Mouse (Mus musculus): ENCODE results near the gene Krtap3-1. TPM values are rescaled to one million over a fixed set of nuclear protein-coding genes. Genes with fewer than 3 reads are reported as not detected.

Gene Krtap3-1
- polyA plus RNA-seq, 1 experiment: not detected

GRCm38 (mm10) chr11:99573164-99573563 is 6.7 kb upstream of the Krtap3-1 start:
- no peak overlapping the region for H3K4me3 ChIP-seq

GRCm38 (mm10) chr11:99562580-99562979 is 3.9 kb downstream of the Krtap3-1 start:
- Histone ChIP-seq H3K36me3 (ENCODE audit: control insufficient read depth, insufficient read depth) (no peaks in the 10 kb centered on the region), H3K79me2 (ENCODE audit: control insufficient read depth, insufficient read depth) (no peaks in the 10 kb centered on the region), H3ac (ENCODE audit: control insufficient read depth, insufficient read length) (no peak overlapping the region), H3K4me2 (ENCODE audit: low read depth) (no peak overlapping the region), H3K27me3 (ENCODE audit: control insufficient read depth, insufficient read depth, insufficient read length) (no peaks in the 10 kb centered on the region), H3K4me3 (no peak overlapping the region)
- TF ChIP-seq CEBPB (IDR thresholded peaks at IDR 0.05; ENCODE audit: insufficient read depth, poor library complexity, severe bottlenecking): no peak

More at GRCm38 (mm10) chr11:99573164-99573563, 6.7 kb upstream of the Krtap3-1 start:
- Histone ChIP-seq H3K4me2 (ENCODE audit: low read depth) (no peak overlapping the region), H3ac (ENCODE audit: control insufficient read depth, insufficient read length) (no peak overlapping the region), H3K27me3 (ENCODE audit: control insufficient read depth, insufficient read depth, insufficient read length) (no peaks in the 10 kb centered on the region), H3K36me3 (ENCODE audit: control insufficient read depth, insufficient read depth) (no peaks in the 10 kb centered on the region), H3K79me2 (ENCODE audit: control insufficient read depth, insufficient read depth) (no peaks in the 10 kb centered on the region)
- TF ChIP-seq MYOG (IDR thresholded peaks at IDR 0.05; ENCODE audit: control insufficient read depth in 1 of 3, insufficient read depth in 1 of 3, insufficient read length in 2 of 3, low read depth in 2 of 3) (no peak), MYOD1 (IDR thresholded peaks at IDR 0.05; ENCODE audit: control insufficient read depth in 1 of 3, insufficient read length in 2 of 3, low read depth in 2 of 3) (no peak), USF1 (IDR thresholded peaks at IDR 0.05; ENCODE audit: low read depth) (no peak), MAX (IDR thresholded peaks at IDR 0.05; ENCODE audit: low read depth) (no peak), TCF12 (IDR thresholded peaks at IDR 0.05; ENCODE audit: insufficient read depth, poor library complexity, severe bottlenecking) (no peak), REST (IDR thresholded peaks at IDR 0.05; ENCODE audit: insufficient read depth, insufficient read length) (no peak), SRF (IDR thresholded peaks at IDR 0.05; ENCODE audit: control insufficient read depth, insufficient read length, low read depth) (no peak), POLR2A (IDR thresholded peaks at IDR 0.05; ENCODE audit: insufficient read length, low read depth) (no peak), TCF3 (IDR thresholded peaks at IDR 0.05; ENCODE audit: insufficient read length, low read depth) (no peak), CEBPB (IDR thresholded peaks at IDR 0.05; ENCODE audit: insufficient read depth, poor library complexity, severe bottlenecking) (no peak), POLR2AphosphoS2 (IDR thresholded peaks at IDR 0.05; ENCODE audit: insufficient read length, low read depth) (no peak)

GRCm38 (mm10) chr11:99559366-99559765 is 7.1 kb downstream of the Krtap3-1 start, which contains the start of gene Gm11939:
Gene Gm11939, minus strand, starts transcription at chr11:99559466.
- Histone ChIP-seq H3K4me3 (no peak within 1 kb of the TSS), H3ac (ENCODE audit: control insufficient read depth, insufficient read length) (no peak within 1 kb of the TSS), H3K79me2 (ENCODE audit: control insufficient read depth, insufficient read depth) (no peaks in the 10 kb centered on the region), H3K4me2 (ENCODE audit: low read depth) (no peak within 1 kb of the TSS), H3K36me3 (ENCODE audit: control insufficient read depth, insufficient read depth) (no peaks in the 10 kb centered on the region), H3K27me3 (ENCODE audit: control insufficient read depth, insufficient read depth, insufficient read length) (no peaks in the 10 kb centered on the region)
- TF ChIP-seq MYOG (IDR thresholded peaks at IDR 0.05; ENCODE audit: control insufficient read depth in 1 of 3, insufficient read depth in 1 of 3, insufficient read length in 2 of 3, low read depth in 2 of 3): no peak
- TF ChIP-seq USF1 (IDR thresholded peaks at IDR 0.05; ENCODE audit: low read depth): no peak
- TF ChIP-seq POLR2A (IDR thresholded peaks at IDR 0.05; ENCODE audit: insufficient read length, low read depth): no peak
- TF ChIP-seq REST (IDR thresholded peaks at IDR 0.05; ENCODE audit: insufficient read depth, insufficient read length): no peak
- no peak for TF ChIP-seq E2F4 (IDR thresholded peaks at IDR 0.05; ENCODE audit: insufficient read depth)
- TF ChIP-seq SRF (IDR thresholded peaks at IDR 0.05; ENCODE audit: control insufficient read depth, insufficient read length, low read depth): no peak
- TF ChIP-seq MYOD1 (IDR thresholded peaks at IDR 0.05; ENCODE audit: control insufficient read depth in 1 of 3, insufficient read length in 2 of 3, low read depth in 2 of 3): no peak
- no peak for TF ChIP-seq TCF3 (IDR thresholded peaks at IDR 0.05; ENCODE audit: insufficient read length, low read depth)
- TF ChIP-seq MAX (IDR thresholded peaks at IDR 0.05; ENCODE audit: low read depth): no peak
- TF ChIP-seq POLR2AphosphoS2 (IDR thresholded peaks at IDR 0.05; ENCODE audit: insufficient read length, low read depth): no peak
- TF ChIP-seq CEBPB (IDR thresholded peaks at IDR 0.05; ENCODE audit: insufficient read depth, poor library complexity, severe bottlenecking): no peak

- Histone ChIP-seq H3K4me3 (no peak overlapping the region), H3K79me2 (ENCODE audit: control insufficient read depth, insufficient read depth) (no peaks in the 10 kb centered on the region), H3ac (ENCODE audit: control insufficient read depth, insufficient read length) (no peak overlapping the region), H3K4me2 (ENCODE audit: low read depth) (no peak overlapping the region), H3K27me3 (ENCODE audit: control insufficient read depth, insufficient read depth, insufficient read length) (no peaks in the 10 kb centered on the region), H3K36me3 (ENCODE audit: control insufficient read depth, insufficient read depth) (no peaks in the 10 kb centered on the region)
- TF ChIP-seq POLR2AphosphoS2 (IDR thresholded peaks at IDR 0.05; ENCODE audit: insufficient read length, low read depth): no peak
- no peak for TF ChIP-seq REST (IDR thresholded peaks at IDR 0.05; ENCODE audit: insufficient read depth, insufficient read length)
- no peak for TF ChIP-seq E2F4 (IDR thresholded peaks at IDR 0.05; ENCODE audit: insufficient read depth)
- TF ChIP-seq MAX (IDR thresholded peaks at IDR 0.05; ENCODE audit: low read depth): no peak
- no peak for TF ChIP-seq TCF12 (IDR thresholded peaks at IDR 0.05; ENCODE audit: insufficient read depth, poor library complexity, severe bottlenecking)
- TF ChIP-seq MYOG (IDR thresholded peaks at IDR 0.05; ENCODE audit: control insufficient read depth in 1 of 3, insufficient read depth in 1 of 3, insufficient read length in 2 of 3, low read depth in 2 of 3): no peak
- no peak for TF ChIP-seq CEBPB (IDR thresholded peaks at IDR 0.05; ENCODE audit: insufficient read depth, poor library complexity, severe bottlenecking)
- no peak for TF ChIP-seq MYOD1 (IDR thresholded peaks at IDR 0.05; ENCODE audit: control insufficient read depth in 1 of 3, insufficient read length in 2 of 3, low read depth in 2 of 3)
- no peak for TF ChIP-seq POLR2A (IDR thresholded peaks at IDR 0.05; ENCODE audit: insufficient read length, low read depth)
Measured at GRCm38 (mm10) chr11:99557976-99558745, 8.3 kb downstream of the Krtap3-1 start.

GRCm38 (mm10) chr11:99556753-99557152 is 9.7 kb downstream of the Krtap3-1 start, which contains the start of gene Krtap3-2:
Gene Krtap3-2, minus strand, starts transcription at chr11:99556853.
- TF ChIP-seq SRF (IDR thresholded peaks at IDR 0.05; ENCODE audit: control insufficient read depth, insufficient read length, low read depth): no peak
- TF ChIP-seq E2F4 (IDR thresholded peaks at IDR 0.05; ENCODE audit: insufficient read depth): no peak
- TF ChIP-seq POLR2A (IDR thresholded peaks at IDR 0.05; ENCODE audit: insufficient read length, low read depth): no peak
- no peak for TF ChIP-seq MYOD1 (IDR thresholded peaks at IDR 0.05; ENCODE audit: control insufficient read depth in 1 of 3, insufficient read length in 2 of 3, low read depth in 2 of 3)
- no peak for TF ChIP-seq CEBPB (IDR thresholded peaks at IDR 0.05; ENCODE audit: insufficient read depth, poor library complexity, severe bottlenecking)
- TF ChIP-seq USF1 (IDR thresholded peaks at IDR 0.05; ENCODE audit: low read depth): no peak
- no peak for TF ChIP-seq POLR2AphosphoS2 (IDR thresholded peaks at IDR 0.05; ENCODE audit: insufficient read length, low read depth)
- no peak for TF ChIP-seq MYOG (IDR thresholded peaks at IDR 0.05; ENCODE audit: control insufficient read depth in 1 of 3, insufficient read depth in 1 of 3, insufficient read length in 2 of 3, low read depth in 2 of 3)
- TF ChIP-seq TCF3 (IDR thresholded peaks at IDR 0.05; ENCODE audit: insufficient read length, low read depth): no peak
- no peak for TF ChIP-seq TCF12 (IDR thresholded peaks at IDR 0.05; ENCODE audit: insufficient read depth, poor library complexity, severe bottlenecking)
- no peak for TF ChIP-seq MAX (IDR thresholded peaks at IDR 0.05; ENCODE audit: low read depth)

More at GRCm38 (mm10) chr11:99556753-99557152, 9.7 kb downstream of the Krtap3-1 start, which contains the start of gene Krtap3-2:
- Histone ChIP-seq H3ac (ENCODE audit: control insufficient read depth, insufficient read length) (no peak within 1 kb of the TSS), H3K4me3 (no peak within 1 kb of the TSS), H3K27me3 (ENCODE audit: control insufficient read depth, insufficient read depth, insufficient read length) (no peaks in the 10 kb centered on the region), H3K4me2 (ENCODE audit: low read depth) (no peak within 1 kb of the TSS), H3K79me2 (ENCODE audit: control insufficient read depth, insufficient read depth) (no peaks in the 10 kb centered on the region), H3K36me3 (ENCODE audit: control insufficient read depth, insufficient read depth) (no peaks in the 10 kb centered on the region)

All from myocyte (in vitro differentiated cells).